Mouse (Mus musculus): ENCODE data around the gene Kctd11.

GRCm38 (mm10) chr11:69919661-69920265, 38.6 kb upstream of the Kctd11 start:
- TF ChIP-seq POLR2A (IDR thresholded peaks at IDR 0.05; ENCODE audit: borderline replicate concordance, insufficient read depth, low read length) (no peak), CTCF (IDR thresholded peaks at IDR 0.05; ENCODE audit: borderline replicate concordance, insufficient read depth, low read depth, low read length) (no peak)
